Mouse (Mus musculus): ENCODE measurements around the gene Mettl22.

Gene Mettl22

GRCm38 (mm10) chr16:8470603-8471481 is at the start of gene Mettl22:
TSS of gene Mettl22 (plus strand) at chr16:8470788.
- in situ Hi-C loops (cut with MseI, MboI) = no loop called here

DNA sequence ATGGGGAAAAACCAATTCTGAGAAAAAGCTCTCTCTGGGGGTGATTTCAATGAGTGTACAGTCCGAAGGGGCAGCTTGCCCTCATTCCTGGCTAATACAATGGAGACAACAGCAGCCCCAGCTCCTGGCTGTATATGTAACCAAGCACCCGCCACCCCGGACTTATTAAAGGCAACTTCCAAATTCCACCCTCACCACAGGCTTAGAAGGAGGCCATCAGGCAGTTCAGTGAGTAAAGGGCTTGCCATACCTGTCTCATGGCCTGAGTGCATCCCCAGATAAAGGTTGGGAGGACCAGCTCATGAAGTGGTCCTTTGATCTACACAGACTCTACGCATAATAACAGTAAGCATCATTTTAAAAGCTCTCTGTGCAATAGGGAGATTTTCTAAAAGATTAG is 49.7 kb upstream of the Mettl22 start:
- in situ Hi-C loops (cut with MseI, MboI) = no loop called here

DNA sequence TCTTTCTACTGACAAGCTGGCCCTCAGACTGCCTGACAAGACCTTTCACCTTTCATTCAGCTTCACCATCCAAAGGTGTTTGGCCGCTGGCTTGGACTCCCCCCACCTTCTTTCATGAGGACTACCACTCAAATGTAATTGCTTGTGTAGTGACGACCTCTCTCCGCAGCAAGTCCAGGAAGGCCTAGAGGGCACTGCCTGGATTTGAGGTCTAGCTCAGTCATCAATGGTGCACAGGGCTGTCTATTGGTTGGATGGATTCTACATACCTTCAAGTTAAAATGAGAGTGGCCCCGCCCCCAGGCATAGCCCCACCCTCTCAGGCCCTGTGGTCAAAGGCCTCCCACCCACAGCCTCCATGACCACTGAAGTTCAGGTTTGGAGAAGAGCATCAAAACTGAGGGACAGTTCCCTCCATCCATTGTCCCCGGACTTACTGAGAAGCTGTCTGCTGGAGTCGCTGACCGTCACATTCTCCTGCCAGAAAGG is 46.9 kb upstream of the Mettl22 start:
- in situ Hi-C loops (cut with MseI, MboI) = no loop called here

DNA sequence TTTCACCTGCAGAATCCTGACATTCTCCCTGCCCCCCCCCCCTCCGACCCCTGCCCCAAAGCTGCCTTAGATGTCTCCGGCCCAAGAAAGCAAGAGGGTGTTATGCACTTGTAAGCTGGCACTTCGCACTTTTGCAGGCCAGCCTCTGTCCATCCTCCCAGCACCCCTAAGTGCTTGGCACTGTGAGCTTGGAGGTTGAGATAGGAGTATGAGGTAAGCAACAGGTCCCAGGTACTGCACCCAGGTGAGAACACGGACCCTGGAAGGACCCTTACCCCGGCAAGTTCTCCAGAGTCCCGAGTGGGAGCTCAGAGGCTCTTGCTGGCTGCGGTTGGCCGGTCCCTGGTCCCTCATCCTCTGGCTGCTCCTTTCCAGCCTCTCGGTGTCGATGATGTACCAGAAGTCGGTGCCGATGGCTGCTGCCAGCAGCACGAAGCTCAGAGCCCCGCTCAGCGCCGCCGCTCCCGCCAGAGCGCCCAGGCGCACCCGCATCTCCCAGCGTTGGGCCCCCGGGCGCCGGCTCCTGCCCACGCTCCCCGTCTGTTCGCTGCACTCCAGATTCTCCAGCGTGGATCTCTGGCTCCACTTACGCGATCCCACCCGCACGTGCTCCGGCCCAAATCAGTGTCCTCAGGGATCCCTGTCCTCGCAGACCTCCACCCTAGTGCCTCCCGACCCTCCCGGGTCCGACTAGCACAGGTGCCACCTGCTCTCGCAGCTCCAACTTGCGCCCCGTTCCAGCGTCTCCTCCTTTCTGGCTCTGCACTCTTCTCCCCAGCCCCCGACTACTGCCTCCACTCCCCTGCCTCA is 46.2 kb upstream of the Mettl22 start:
- in situ Hi-C loops (cut with MseI, MboI) = no loop called here

DNA sequence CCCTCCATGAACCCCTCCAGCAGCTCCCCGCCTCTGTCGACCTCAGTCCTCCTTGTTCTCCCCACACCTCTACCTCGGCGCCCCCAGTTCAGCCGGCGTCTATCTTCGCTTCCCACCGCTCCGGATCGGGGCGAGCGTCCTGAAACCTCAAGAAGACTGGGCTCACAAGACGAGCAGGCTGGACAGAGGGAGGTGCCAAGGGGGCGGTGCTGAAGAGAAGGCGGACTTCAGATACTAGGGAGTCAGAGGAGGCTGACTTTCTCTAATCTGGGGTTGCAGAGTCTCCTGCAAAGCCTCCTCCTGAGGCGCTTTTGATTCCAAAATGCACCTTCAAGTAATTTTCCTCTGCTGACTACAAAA is 45.6 kb upstream of the Mettl22 start, which contains the start of gene Tmem114:
TSS of gene Tmem114 (minus strand) at position 166 of the 360 bp plus-strand sequence.
- in situ Hi-C loops (cut with MseI, MboI) = no loop called here

DNA sequence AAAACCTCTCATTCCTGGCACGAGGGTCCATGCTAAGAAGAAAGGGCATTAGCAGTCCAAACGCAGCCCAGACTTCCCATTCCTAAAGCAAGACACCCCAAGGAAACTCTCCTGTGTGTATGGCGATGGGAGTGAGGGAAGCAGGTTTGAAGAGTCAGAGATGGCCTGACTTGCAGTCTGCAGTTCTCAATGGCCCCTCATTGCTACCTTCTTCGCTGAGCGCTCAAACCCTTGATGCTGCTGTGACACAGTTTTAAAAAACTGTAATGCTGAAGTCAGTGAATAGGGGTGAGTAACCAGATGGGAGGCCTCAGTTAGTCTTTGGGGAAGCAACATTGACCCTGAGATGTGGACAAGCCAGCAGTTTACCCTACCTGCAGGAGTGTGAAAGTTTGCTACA is 44.9 kb upstream of the Mettl22 start:
- in situ Hi-C loops (cut with MseI, MboI) = no loop called here

- in situ Hi-C loops (cut with MseI, MboI) = no loop called here
Observed at GRCm38 (mm10) chr16:8429531-8429930, 41.1 kb upstream of the Mettl22 start.

GRCm38 (mm10) chr16:8432616-8433015 is 38.0 kb upstream of the Mettl22 start:
- in situ Hi-C loops (cut with MseI, MboI) = no loop called here

DNA sequence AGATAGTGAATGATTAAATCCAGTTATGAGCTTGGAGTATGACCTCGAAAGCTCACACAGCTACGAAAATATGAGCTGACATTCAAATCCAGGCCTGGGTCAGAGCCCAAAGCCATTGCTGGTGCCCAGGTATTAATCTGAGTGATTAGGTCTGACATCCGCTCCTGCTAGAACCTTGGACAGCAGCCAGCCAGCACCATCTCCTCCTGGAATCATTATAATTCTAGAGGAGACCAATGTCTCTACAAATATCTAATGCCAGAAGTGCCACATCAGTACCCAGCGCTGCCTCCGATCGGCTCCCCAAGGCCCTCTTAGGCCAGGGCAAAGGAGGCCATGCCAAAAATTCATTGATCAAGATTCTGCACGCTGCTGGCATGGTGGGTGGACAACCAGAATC is 25.7 kb upstream of the Mettl22 start:
- in situ Hi-C loops (cut with MseI, MboI) = no loop called here

GRCm38 (mm10) chr16:8446256-8446655 is 24.3 kb upstream of the Mettl22 start:
- in situ Hi-C loops (cut with MseI, MboI) = no loop called here

- in situ Hi-C loops (cut with MseI, MboI) = no loop called here
Observed at GRCm38 (mm10) chr16:8453301-8453700, 17.3 kb upstream of the Mettl22 start.

- in situ Hi-C loops (cut with MseI, MboI) = no loop called here
Observed at GRCm38 (mm10) chr16:8455221-8455620, 15.4 kb upstream of the Mettl22 start.

GRCm38 (mm10) chr16:8458391-8458790 is 12.2 kb upstream of the Mettl22 start:
- in situ Hi-C loops (cut with MseI, MboI) = no loop called here

DNA sequence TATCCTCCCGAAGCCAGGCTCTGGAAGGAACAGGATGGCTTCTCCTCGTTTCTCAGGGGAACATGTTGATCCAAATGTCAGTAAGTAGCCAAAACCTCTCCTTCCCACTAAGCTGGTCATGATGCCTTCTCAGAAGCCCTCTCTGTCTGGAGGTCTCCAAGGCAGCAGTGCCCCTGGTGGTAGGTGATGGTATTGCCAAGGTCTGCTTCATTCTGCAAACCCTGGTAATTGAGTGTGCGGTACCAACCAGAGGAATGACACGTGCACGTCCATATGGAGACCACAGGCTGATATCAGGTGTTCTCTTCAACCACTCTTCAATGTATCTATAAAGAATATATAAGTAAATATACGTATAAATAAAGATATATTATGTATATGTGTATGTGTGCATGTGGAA is 11.5 kb upstream of the Mettl22 start:
- in situ Hi-C loops (cut with MseI, MboI) = no loop called here

DNA sequence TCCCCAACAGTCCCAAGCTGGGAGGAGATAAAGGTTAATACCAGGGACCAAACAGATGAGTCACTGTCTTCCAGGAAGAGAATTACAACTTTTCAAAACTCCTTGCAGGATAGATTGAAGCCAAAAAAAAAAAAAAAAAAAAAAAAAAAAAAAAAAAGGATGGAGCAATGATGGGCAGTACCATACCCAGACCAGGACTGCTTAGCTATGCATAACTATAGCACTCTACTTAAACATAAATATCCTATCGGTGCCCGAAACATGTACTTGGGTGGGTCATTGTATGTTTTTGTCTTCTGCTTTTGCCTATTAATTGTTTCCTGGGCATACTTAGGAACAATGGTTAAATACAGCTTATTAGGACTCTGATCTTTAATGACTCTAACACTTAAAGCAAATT is 456 bp upstream of the Mettl22 start:
- in situ Hi-C loops (cut with MseI, MboI) = no loop called here

GRCm38 (mm10) chr16:8487396-8488005 is 16.9 kb downstream of the Mettl22 start:
- in situ Hi-C loops (cut with MseI, MboI) = no loop called here

DNA sequence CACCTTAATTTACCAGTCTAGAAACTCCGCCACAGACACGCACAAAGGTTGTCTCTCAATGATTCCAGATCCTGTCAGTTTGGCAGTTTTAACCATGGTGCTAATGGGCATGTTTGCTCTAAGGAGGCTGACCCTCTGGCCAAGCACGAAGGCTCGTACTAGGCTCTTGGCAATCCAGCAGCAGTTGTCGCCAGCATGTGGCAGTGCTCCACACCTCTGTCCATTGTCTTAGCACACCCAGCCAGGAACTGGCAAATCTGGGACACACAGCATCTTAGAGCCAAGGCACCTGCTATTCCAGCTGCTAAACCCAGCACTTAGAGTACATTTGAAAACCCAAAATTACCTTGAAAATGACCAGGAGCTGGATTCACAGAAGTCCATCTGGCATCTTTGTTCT is 18.8 kb downstream of the Mettl22 start:
- in situ Hi-C loops (cut with MseI, MboI) = no loop called here

DNA sequence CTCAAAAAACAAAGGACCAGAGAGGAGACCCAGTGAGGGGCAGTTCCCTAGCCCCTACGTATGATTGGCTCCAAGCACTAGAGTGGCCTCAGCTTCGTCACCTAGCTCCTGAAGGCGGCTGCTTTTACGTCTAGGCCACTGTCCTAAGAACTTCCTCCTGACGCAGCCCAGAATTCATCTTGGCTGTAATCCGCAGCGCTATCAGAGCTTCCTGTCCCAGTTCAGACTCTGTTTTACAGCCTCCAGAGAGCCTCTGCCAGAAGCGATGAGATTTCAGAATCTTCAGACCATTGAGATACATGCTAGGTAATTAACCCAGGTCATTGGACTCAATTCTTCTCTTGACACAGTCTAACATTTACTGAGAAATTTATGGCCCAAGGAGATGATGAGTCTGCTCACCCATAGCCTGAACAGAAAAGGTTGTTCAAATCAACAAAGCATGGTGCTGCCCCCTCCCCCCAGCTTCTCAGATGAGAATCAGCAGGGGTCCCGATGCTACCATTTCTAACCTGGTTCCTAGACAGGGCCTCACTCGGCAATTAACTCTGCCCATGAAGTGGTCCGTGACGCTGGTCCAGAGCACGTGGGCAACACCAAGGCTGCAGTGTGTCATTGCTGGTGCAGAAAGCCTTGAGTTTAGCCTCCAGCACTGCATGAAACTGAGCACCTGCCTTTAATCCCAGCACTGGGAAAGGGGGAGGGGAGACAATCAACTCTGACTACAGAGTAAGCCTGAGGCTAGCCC is 21.3 kb downstream of the Mettl22 start:
- in situ Hi-C loops (cut with MseI, MboI) = loop anchor here (5.0 to 10.0 kb wide), 4 partner anchors 80 to 180 kb away; partner anchors contain the start of gene Carhsp1 (in 1 of the 2)

- in situ Hi-C loops (cut with MseI, MboI) = loop anchor here (5.0 to 10.0 kb wide), 4 partner anchors 82 to 178 kb away; partner anchors contain the start of gene Carhsp1 (in 1 of the 2)
Observed at GRCm38 (mm10) chr16:8494268-8494667, 23.7 kb downstream of the Mettl22 start.

DNA sequence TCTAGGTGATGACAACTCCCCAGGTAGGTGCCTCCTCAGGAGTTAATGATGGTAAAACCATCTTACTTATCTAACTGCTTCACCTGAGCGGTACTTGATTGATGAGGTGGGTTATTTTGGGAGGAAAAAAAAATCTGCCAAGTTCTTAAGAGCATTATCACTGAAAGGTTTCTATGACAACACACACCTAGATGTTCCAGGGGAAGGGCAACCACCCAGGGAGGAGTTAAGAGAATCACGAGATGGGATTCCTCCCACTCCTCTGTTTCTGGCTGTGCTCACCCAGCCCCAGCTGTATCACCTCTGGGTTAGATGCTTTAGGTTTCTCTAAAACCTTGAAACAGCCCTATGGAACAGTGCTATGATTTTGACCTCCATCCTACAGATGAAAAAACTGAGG is 26.4 kb downstream of the Mettl22 start:
- in situ Hi-C loops (cut with MseI, MboI) = loop anchor here (10.0 kb wide), 2 partner anchors 148 to 158 kb away; no protein-coding TSS in a partner anchor

DNA sequence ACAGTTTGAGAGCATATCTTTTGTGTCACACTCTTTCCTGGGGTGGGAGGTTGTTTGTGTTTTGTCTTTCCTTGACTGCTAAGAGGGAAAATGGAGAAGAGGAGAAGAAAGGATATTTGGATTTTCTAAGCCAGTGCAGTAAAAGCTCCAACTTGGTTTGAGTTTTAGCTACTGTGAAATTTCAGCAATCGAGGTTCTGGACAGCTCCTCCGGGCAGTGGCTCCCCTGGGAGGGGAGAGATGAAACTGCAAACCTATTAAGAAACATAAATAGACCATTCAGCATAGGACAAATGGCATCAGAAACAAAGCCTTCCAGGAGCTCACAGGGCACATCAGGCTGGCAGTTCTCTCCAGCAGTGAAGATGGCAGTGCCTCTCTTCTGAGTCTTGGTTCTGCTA is 33.7 kb downstream of the Mettl22 start:
- in situ Hi-C loops (cut with MseI, MboI) = no loop called here

All from mouse trophoblast stem cell (cell line).